Mouse (Mus musculus): ENCODE data around the gene Sco1.

GRCm38 (mm10) chr11:67049256-67049655 lies 3.2 kb upstream of the Sco1 start:
- TF ChIP-seq CTCF (IDR thresholded peaks at IDR 0.05; ENCODE audit: insufficient read depth, low read length) (no peak), POLR2A (IDR thresholded peaks at IDR 0.05; ENCODE audit: borderline replicate concordance, extremely low read depth, low read depth, low read length) (no peak)
